Mouse (Mus musculus) CH12.LX (cell line): ENCODE results near the gene P4ha3. TPM values are rescaled to one million over a fixed set of nuclear protein-coding genes. Genes with fewer than 3 reads are reported as not detected.

ENCODE experiments used
- DNase-seq: peaks from one replicate; pipeline ENCODE4 v3.0.0-alpha.2; 2013; ENCODE audit errors: extremely low read depth
- H3K27ac ChIP-seq: 2 replicates; pipeline ENCODE4 v1.5.1; 2012; ENCODE audit warnings: low read depth, mild to moderate bottlenecking, control low read depth, moderate library complexity; ENCODE audit not compliant: insufficient read depth
- H3K27me3 ChIP-seq: replicated peaks from 2 replicates; pipeline ENCODE3; 2012; ENCODE audit warnings: inconsistent platforms
- H3K36me3 ChIP-seq, 2 experiments: replicated peaks in 1 of 2; 2 replicates each; pipeline versions ENCODE3 to v1.6.1; 2012; ENCODE audit warnings: inconsistent platforms in 1 of 2, low read length in 1 of 2, mild to moderate bottlenecking in 1 of 2, mixed read lengths in 1 of 2, moderate library complexity in 1 of 2; ENCODE audit not compliant: control insufficient read depth in 1 of 2, insufficient read depth in 1 of 2
- H3K4me1 ChIP-seq, 2 experiments: 2 replicates each; pipeline ENCODE4 v1.6.1; 2012; ENCODE audit warnings: inconsistent platforms in 1 of 2, moderate library complexity in 1 of 2; ENCODE audit not compliant: insufficient read depth in 2 of 2, control insufficient read depth in 1 of 2
- H3K4me2 ChIP-seq: 2 replicates; pipeline ENCODE4 v1.6.1; 2012; ENCODE audit warnings: low read depth, mild to moderate bottlenecking, control low read depth; ENCODE audit not compliant: poor library complexity, insufficient read depth, severe bottlenecking
- H3K4me3 ChIP-seq, 3 experiments: fragments of 150-350 bp in 1 of 3; sonication (generic) in 1 of 3; replicated peaks in 1 of 3; 2 replicates each; pipeline versions ENCODE3 to v1.5.1; 2011 to 2012; ENCODE audit warnings: low read depth in 2 of 3, low read length in 2 of 3, mild to moderate bottlenecking in 2 of 3, moderate library complexity in 2 of 3, control low read depth in 1 of 3, improper control_type of control experiment in 1 of 3, inconsistent platforms in 1 of 3, mixed read lengths in 1 of 3; ENCODE audit not compliant: poor library complexity in 1 of 3
- H3K79me2 ChIP-seq: replicated peaks from 2 replicates; pipeline ENCODE4 v1.6.1; 2012; ENCODE audit warnings: mild to moderate bottlenecking, moderate library complexity; ENCODE audit not compliant: control insufficient read depth, poor library complexity, insufficient read depth, severe bottlenecking; ENCODE audit errors: extremely low read depth
- H3K9ac ChIP-seq: 2 replicates; pipeline ENCODE4 v1.6.1; 2012; ENCODE audit warnings: low read depth, mild to moderate bottlenecking, control low read depth, moderate library complexity; ENCODE audit not compliant: insufficient read depth
- H3K9me3 ChIP-seq: replicated peaks from 2 replicates; pipeline ENCODE3; 2012; ENCODE audit warnings: low read length, inconsistent platforms, mixed read lengths
- EP300 ChIP-seq: IDR thresholded peaks from 2 replicates; pipeline ENCODE4 v1.6.1; 2011; ENCODE audit warnings: low read length, improper control_type of control experiment
- ETS1 ChIP-seq: conservative IDR thresholded peaks from 2 replicates; pipeline ENCODE4 v1.6.1; 2012; ENCODE audit warnings: low read depth, mild to moderate bottlenecking, inconsistent platforms, low read length, improper control_type of control experiment, moderate library complexity
- JUN ChIP-seq: IDR thresholded peaks from 2 replicates; pipeline ENCODE4 v1.6.1; 2011; ENCODE audit warnings: low read depth, mild to moderate bottlenecking, low read length, improper control_type of control experiment, moderate library complexity; ENCODE audit not compliant: insufficient read depth
- JUND ChIP-seq: conservative IDR thresholded peaks from 2 replicates; pipeline ENCODE4 v1.6.1; 2011; ENCODE audit warnings: low read depth, low read length, improper control_type of control experiment
- MEF2A ChIP-seq: IDR thresholded peaks from 2 replicates; pipeline ENCODE4 v1.6.1; 2014; ENCODE audit warnings: low read depth, mild to moderate bottlenecking, inconsistent platforms, low read length, improper control_type of control experiment, borderline replicate concordance
- MYC ChIP-seq: IDR thresholded peaks from 2 replicates; pipeline ENCODE4 v1.6.1; 2011; ENCODE audit warnings: low read depth, mild to moderate bottlenecking, improper control_type of control experiment, low read length
- PAX5 ChIP-seq: IDR thresholded peaks from 2 replicates; pipeline ENCODE4 v1.6.1; 2012; ENCODE audit warnings: low read length, inconsistent platforms, mixed read lengths
- POLR2A ChIP-seq: IDR thresholded peaks from 2 replicates; pipeline ENCODE4 v1.6.1; 2011; ENCODE audit warnings: low read depth, mild to moderate bottlenecking, improper control_type of control experiment, low read length
- POLR2AphosphoS2 ChIP-seq: IDR thresholded peaks from 2 replicates; pipeline ENCODE4 v1.6.1; 2011; ENCODE audit warnings: low read depth, low read length, improper control_type of control experiment
- SIN3A ChIP-seq: IDR thresholded peaks from 2 replicates; pipeline ENCODE4 v1.6.1; 2012; ENCODE audit warnings: low read length, improper control_type of control experiment, inconsistent platforms
- SMC3 ChIP-seq: IDR thresholded peaks from 2 replicates; pipeline ENCODE4 v1.6.1; 2011; ENCODE audit warnings: low read depth, low read length, improper control_type of control experiment
- ZKSCAN1 ChIP-seq: IDR thresholded peaks from 2 replicates; pipeline ENCODE4 v1.6.1; 2012; ENCODE audit warnings: low read depth, inconsistent platforms, low read length, improper control_type of control experiment, borderline replicate concordance
- dilution Hi-C: fragments of 300-500 bp; cut with MboI; formaldehyde crosslinking; loops from 2 replicates; pipeline ENCODE4 v1.14.3; 2020; ENCODE audit warnings: low sequenced_read_pairs; ENCODE audit not compliant: extremely low pct_unique_long_range_greater_than_20kb, extremely low pct_ligation_motif_present
- in situ Hi-C: fragments of 300-500 bp; cut with MboI; formaldehyde crosslinking; loops from 3 replicates; pipeline ENCODE4 v1.14.3; 2019; ENCODE audit warnings: low sequenced_read_pairs, low pct_ligation_motif_present, low pct_unique_long_range_greater_than_20kb, mixed read lengths
- polyA plus RNA-seq: library from polyadenylated mRNA; unstranded; fragments of >175 nt; gene quantifications from 2 replicates; pipeline ENCODE4 v1.2.1, GENCODE M21; 2012; ENCODE audit warnings: low read depth; ENCODE audit not compliant: insufficient read length
- total RNA-seq, 2 experiments: library from RNA; depleted of rRNA; stranded (reverse); fragments of 300-350 nt in 1 of 2; fragments of >200 nt in 1 of 2; gene quantifications; 2 replicates each; pipeline ENCODE4 v1.2.3; 2012 to 2014

Gene P4ha3
- total and polyA plus RNA-seq, 3 experiments: not detected

- dilution Hi-C loops: no loop called here
- in situ Hi-C loops: loop anchor here (5.0 kb wide), 1 partner anchor 36 kb away; no protein-coding TSS in a partner anchor
These were observed 3.7 kb upstream of the P4ha3 start for GRCm38 (mm10) chr7:100281596-100281995.

GRCm38 (mm10) chr7:100283298-100283697 is 2.0 kb upstream of the P4ha3 start:
- H3K79me2 ChIP-seq: no peaks in the 10 kb centered on the region
- H3K9ac ChIP-seq: no peak overlapping the region
- dilution Hi-C loops (no loop called here), in situ Hi-C loops (loop anchor here (5.0 kb wide), 1 partner anchor 34 kb away; no protein-coding TSS in a partner anchor)
- TF ChIP-seq POLR2A (no peak), ZKSCAN1 (no peak), ETS1 (no peak), JUND (no peak), MEF2A (no peak), POLR2AphosphoS2 (no peak)
- no peak overlapping the region for H3K4me3 ChIP-seq
- no peaks in the 10 kb centered on the region for H3K36me3 ChIP-seq
- no peak for DNase-seq
- peaks cover 3 to 17% of the 10 kb centered on the region in 2 experiments; a peak in 3 of 4 replicates for H3K4me1 ChIP-seq
- no peak overlapping the region for H3K4me2 ChIP-seq
- peaks cover 46% of the 10 kb centered on the region for H3K27me3 ChIP-seq
- H3K27ac ChIP-seq: no peak overlapping the region
- H3K9me3 ChIP-seq: no peaks in the 10 kb centered on the region

More at GRCm38 (mm10) chr7:100281596-100281995, 3.7 kb upstream of the P4ha3 start:
- H3K27me3 ChIP-seq: peaks cover 31% of the 10 kb centered on the region
- H3K36me3 ChIP-seq: no peaks in the 10 kb centered on the region
- no peak overlapping the region for H3K4me2 ChIP-seq
- no peak overlapping the region for H3K9ac ChIP-seq
- H3K79me2 ChIP-seq: no peaks in the 10 kb centered on the region
- no peak for TF ChIP-seq PAX5
- TF ChIP-seq SIN3A: no peak
- no peak for TF ChIP-seq MYC
- peak; percentile 46; the same call in 1 of the 2 replicates for TF ChIP-seq JUN
- peak; percentile 45; the same call in 1 of the 2 replicates for TF ChIP-seq JUND
- no peak for TF ChIP-seq SMC3
- TF ChIP-seq ZKSCAN1: no peak
- peak; percentile 66 for TF ChIP-seq EP300
- H3K4me1 ChIP-seq: peaks cover 3 to 17% of the 10 kb centered on the region in 2 experiments; a peak in 3 of 4 replicates
- DNase-seq: peak; percentile 17
- H3K9me3 ChIP-seq: no peaks in the 10 kb centered on the region
- no peak overlapping the region for H3K4me3 ChIP-seq
- H3K27ac ChIP-seq: no peak overlapping the region
